In genomic region chr12:104817172-104817866, GRCm38 (mm10) we compare ENCODE assay signal across 12 mouse cellular contexts. TPM values are rescaled to one million over a fixed set of nuclear protein-coding genes. Genes with fewer than 3 reads are reported as not detected.
DNase-seq lines count a peak whose midpoint lies in the region; ATAC-seq and TF ChIP-seq lines count a peak whose summit lies in the region.
"Had no signal": no experiment of that assay in that cellular context is flagged by ENCODE, and none has a peak within 500 bp of the region (broad histone marks: within the 10 kb centered on the region; RNA-seq: fewer than 3 reads in every experiment).

No protein-coding gene starts in this region.

- H3K27me3 ChIP-seq in forebrain, embryonic 14.5 days (replicated peaks; ENCODE audit: control insufficient read depth, insufficient read depth, low read length): no peaks in the 10 kb centered on the region
- no peaks in the 10 kb centered on the region for H3K27me3 ChIP-seq in forebrain, embryonic 11.5 days (ENCODE audit: control insufficient read depth, insufficient read depth, low read length)
- H3K27me3 ChIP-seq in heart, postnatal 0 days (ENCODE audit: control insufficient read depth, insufficient read depth, low read length): no peaks in the 10 kb centered on the region
- no peaks in the 10 kb centered on the region for H3K27me3 ChIP-seq in limb, embryonic 11.5 days (ENCODE audit: control insufficient read depth, insufficient read depth, low read length)
- H3K27me3 ChIP-seq: embryonic facial prominence, embryonic 15.5 days had no signal

- no peak overlapping the region for H3K9ac ChIP-seq in forebrain, embryonic 14.5 days (ENCODE audit: low read length)
- no peak overlapping the region for H3K9ac ChIP-seq in forebrain, embryonic 11.5 days (ENCODE audit: low read length)
- H3K9ac ChIP-seq in heart, postnatal 0 days (replicated peaks; ENCODE audit: low read depth, low read length): no peak overlapping the region
- no peak overlapping the region for H3K9ac ChIP-seq in limb, embryonic 11.5 days (ENCODE audit: low read length)
- H3K9ac ChIP-seq: embryonic facial prominence, embryonic 15.5 days had no signal

- no peak overlapping the region for H3K4me3 ChIP-seq in forebrain, embryonic 14.5 days (ENCODE audit: low read depth, low read length)
- H3K4me3 ChIP-seq in forebrain, embryonic 11.5 days (ENCODE audit: low read depth, low read length): no peak overlapping the region
- H3K4me3 ChIP-seq in heart, postnatal 0 days (ENCODE audit: low read depth, low read length): no peak overlapping the region
- H3K4me3 ChIP-seq in limb, embryonic 11.5 days (ENCODE audit: low read depth, low read length): no peak overlapping the region
- H3K4me3 ChIP-seq: embryonic facial prominence, embryonic 15.5 days had no signal

- no peaks in the 10 kb centered on the region for H3K36me3 ChIP-seq in forebrain, embryonic 14.5 days (ENCODE audit: control insufficient read depth, insufficient read depth, low read length)
- no peaks in the 10 kb centered on the region for H3K36me3 ChIP-seq in forebrain, embryonic 11.5 days (ENCODE audit: control insufficient read depth, insufficient read depth, low read length)
- H3K36me3 ChIP-seq in heart, postnatal 0 days (replicated peaks; ENCODE audit: control insufficient read depth, insufficient read depth, low read length): no peaks in the 10 kb centered on the region
- H3K36me3 ChIP-seq in limb, embryonic 11.5 days (ENCODE audit: control insufficient read depth, insufficient read depth, low read length): no peaks in the 10 kb centered on the region
- H3K36me3 ChIP-seq: embryonic facial prominence, embryonic 15.5 days had no signal

- no peak for TF ChIP-seq EP300 in heart, postnatal 0 days (IDR thresholded peaks at IDR 0.05; ENCODE audit: low read depth)

- TF ChIP-seq CTCF in heart, postnatal 0 days (IDR thresholded peaks at IDR 0.05; ENCODE audit: low read depth): no peak

- 19% methylated on average over 12 of the region's 12 CpGs for WGBS in forebrain, embryonic 14.5 days
- WGBS in forebrain, embryonic 11.5 days: 23% methylated on average over 12 of the region's 12 CpGs
- 29% methylated on average over 12 of the region's 12 CpGs for WGBS in heart, postnatal 0 days
- 10% methylated on average over 12 of the region's 12 CpGs for WGBS in limb, embryonic 11.5 days

- no peaks in the 10 kb centered on the region for H3K9me3 ChIP-seq in forebrain, embryonic 14.5 days (replicated peaks; ENCODE audit: control insufficient read depth, low read length)
- H3K9me3 ChIP-seq in forebrain, embryonic 11.5 days (ENCODE audit: control insufficient read depth, low read length): no peaks in the 10 kb centered on the region
- no peaks in the 10 kb centered on the region for H3K9me3 ChIP-seq in heart, postnatal 0 days (replicated peaks; ENCODE audit: control insufficient read depth, low read length)
- H3K9me3 ChIP-seq in limb, embryonic 11.5 days (ENCODE audit: control insufficient read depth, low read length): no peaks in the 10 kb centered on the region
- H3K9me3 ChIP-seq: embryonic facial prominence, embryonic 15.5 days had no signal

- peaks cover 6% of the 10 kb centered on the region; the same call in 1 of the 2 replicates for H3K4me1 ChIP-seq in forebrain, embryonic 14.5 days (ENCODE audit: control insufficient read depth, insufficient read depth, low read length)
- peaks cover 8% of the 10 kb centered on the region for H3K4me1 ChIP-seq in forebrain, embryonic 11.5 days (replicated peaks; ENCODE audit: control insufficient read depth, insufficient read depth, low read length)
- peaks cover 30% of the 10 kb centered on the region for H3K4me1 ChIP-seq in heart, postnatal 0 days (ENCODE audit: control insufficient read depth, insufficient read depth)
- H3K4me1 ChIP-seq in limb, embryonic 11.5 days (ENCODE audit: control insufficient read depth, insufficient read depth, low read length): peaks cover 66% of the 10 kb centered on the region

- H3K4me2 ChIP-seq in forebrain, embryonic 14.5 days (ENCODE audit: low read length): no peak overlapping the region
- H3K4me2 ChIP-seq in forebrain, embryonic 11.5 days (ENCODE audit: low read depth, low read length, severe bottlenecking): no peak overlapping the region
- no peak overlapping the region; the same call in 1 of the 2 replicates for H3K4me2 ChIP-seq in heart, postnatal 0 days (ENCODE audit: low read depth, low read length)
- no peak overlapping the region for H3K4me2 ChIP-seq in limb, embryonic 11.5 days (ENCODE audit: low read depth, severe bottlenecking)
- H3K4me2 ChIP-seq: embryonic facial prominence, embryonic 15.5 days had no signal

- ATAC-seq in forebrain, embryonic 14.5 days: no peak
- ATAC-seq in forebrain, embryonic 11.5 days (replicated peaks; ENCODE audit: low FRiP score): no peak
- ATAC-seq in heart, postnatal 0 days (ENCODE audit: insufficient read depth, low read depth): peak; percentile 86
- no peak for ATAC-seq in limb, embryonic 11.5 days (ENCODE audit: insufficient number of reproducible peaks, low FRiP score, low TSS enrichment, low read depth)
- ATAC-seq: intestine, postnatal 0 days had no signal

- DNase-seq in forebrain, embryonic 14.5 days (ENCODE audit: low spot score): peak; percentile 42
- no peak for DNase-seq in forebrain, embryonic 11.5 days (ENCODE audit: low spot score)
- DNase-seq in retina, postnatal 1 day: peak; percentile 87
- no peak for DNase-seq in retina, embryonic 14.5 days (ENCODE audit: low spot score)
- peak; percentile 71 for DNase-seq in heart, postnatal 0 days (ENCODE audit: low spot score)
- DNase-seq in limb, embryonic 11.5 days (ENCODE audit: low spot score): no peak
- DNase-seq in right cerebral cortex, postnatal 25 days: no peak
- DNase-seq in right cerebral cortex, adult 18-20 months: no peak
- DNase-seq: gastrocnemius, postnatal 36 days; right cerebral cortex, postnatal 14 days had no signal

- H3K27ac ChIP-seq in forebrain, embryonic 14.5 days (ENCODE audit: low read depth, low read length): no peak overlapping the region
- no peak overlapping the region for H3K27ac ChIP-seq in forebrain, embryonic 11.5 days (ENCODE audit: low read depth, low read length)
- peak overlapping the region; percentile 68 for H3K27ac ChIP-seq in heart, postnatal 0 days (ENCODE audit: low read depth)
- peak overlapping the region; percentile 23; the same call in 1 of the 2 replicates for H3K27ac ChIP-seq in limb, embryonic 11.5 days (replicated peaks; ENCODE audit: low read depth, low read length)
- H3K27ac ChIP-seq: embryonic facial prominence, embryonic 15.5 days had no signal

RNA-seq across cellular contexts. Expression of gene Clmn, which starts 47.6 kb away (rescaled TPM):
- 0.33 and 0.72 TPM in 2 replicates for polyA plus RNA-seq in forebrain, embryonic 14.5 days (2014; fragmentation: Nextera tagmentation; extraction: Ambion mirVana)
- 2.8 and 3.2 TPM in 2 replicates for polyA plus RNA-seq in forebrain, embryonic 11.5 days (2014; fragmentation: Nextera tagmentation; extraction: Ambion mirVana)
- total RNA-seq in heart, postnatal 0 days (2014; rRNA removed; ENCODE audit: low replicate concordance): 0.31 and 0.70 TPM in 2 replicates
- 0.22 and 0.31 TPM in 2 replicates for polyA plus RNA-seq in heart, postnatal 0 days (2015; fragmentation: Nextera tagmentation; extraction: Ambion mirVana)
- polyA plus RNA-seq in limb, embryonic 11.5 days (2014; fragmentation: Nextera tagmentation; extraction: Ambion mirVana): 5.9 and 6.3 TPM in 2 replicates

Comparison
In these comparisons a context has a peak if more than half of its experiments do, and no peak if none do; other contexts are left out.
1. DNase-seq: peak in forebrain, embryonic 14.5 days (single experiment), retina, postnatal 1 day (single experiment) and heart, postnatal 0 days (single experiment); none in forebrain, embryonic 11.5 days (single experiment), retina, embryonic 14.5 days (single experiment), limb, embryonic 11.5 days (single experiment), right cerebral cortex, postnatal 25 days (single experiment) and right cerebral cortex, adult 18-20 months (single experiment).
2. H3K27ac ChIP-seq: peak in heart, postnatal 0 days (single experiment) and limb, embryonic 11.5 days (single experiment); none in forebrain, embryonic 14.5 days (single experiment) and forebrain, embryonic 11.5 days (single experiment).